Mouse (Mus musculus): ENCODE data around the gene Palm2.

DNA sequence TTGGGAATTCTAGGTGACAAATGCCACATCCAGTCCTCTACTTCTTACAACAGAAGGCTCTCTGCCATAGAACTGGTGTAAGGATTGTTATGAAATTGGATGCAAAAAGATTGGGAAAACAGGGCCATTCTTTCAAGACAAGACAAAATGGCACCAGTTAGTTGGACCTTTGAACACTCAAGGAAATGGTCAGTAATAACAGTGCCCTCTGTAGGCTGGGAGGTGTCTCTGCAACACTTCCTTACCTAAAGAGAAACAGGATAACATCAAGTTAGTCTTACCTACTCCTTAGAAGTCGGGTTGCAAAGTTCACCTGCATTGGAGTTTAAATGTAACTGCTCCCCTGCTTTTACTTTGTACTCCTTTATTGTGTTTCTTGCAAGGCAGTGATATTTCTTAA, 285.3 kb downstream of the Palm2 start:
- TF ChIP-seq POLR2A (IDR thresholded peaks at IDR 0.05; ENCODE audit: insufficient read depth, low read depth, low read length) (no peak), CTCF (IDR thresholded peaks at IDR 0.05; ENCODE audit: insufficient read depth, low read depth, low read length) (no peak)

All from olfactory bulb, adult 2 months (tissue).